Comparison of ENCODE assay signal across 13 mouse cellular contexts in the genomic region with DNA sequence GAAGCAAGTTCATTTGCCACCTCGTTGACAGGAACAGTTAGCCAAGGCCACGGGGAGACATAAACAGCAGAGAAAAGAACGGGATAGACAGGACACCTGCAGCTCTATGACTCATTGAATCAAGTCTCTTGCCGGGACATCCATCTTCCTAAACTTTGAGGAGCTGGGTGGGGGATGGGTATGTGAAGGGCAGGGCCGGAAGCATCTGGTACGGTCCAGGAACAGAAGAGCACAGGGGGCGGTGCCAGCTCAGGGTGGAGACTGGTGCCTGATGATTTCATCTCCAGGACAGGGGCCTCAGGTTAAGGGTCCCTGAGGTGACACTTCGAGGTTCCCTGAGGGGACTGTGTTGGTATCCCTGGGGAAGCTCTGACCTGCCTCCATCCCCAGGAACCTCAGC. TPM values are rescaled to one million over a fixed set of nuclear protein-coding genes. Genes with fewer than 3 reads are reported as not detected.
DNase-seq lines count a peak whose midpoint lies in the region; ATAC-seq lines count a peak whose summit lies in the region.
"Had no signal": no experiment of that assay in that cellular context is flagged by ENCODE, and none has a peak within 500 bp of the region (broad histone marks: within the 10 kb centered on the region; RNA-seq: fewer than 3 reads in every experiment).

No protein-coding gene starts in this region.

- no peak for ATAC-seq in midbrain, embryonic 15.5 days (replicated peaks)
- ATAC-seq in liver, embryonic 15.5 days (ENCODE audit: insufficient read depth): no peak
- no peak for ATAC-seq in midbrain, embryonic 14.5 days (ENCODE audit: low FRiP score, low TSS enrichment)
- ATAC-seq in midbrain, embryonic 16.5 days: no peak
- ATAC-seq: intestine, embryonic 15.5 days had no signal

- H3K4me1 ChIP-seq in midbrain, embryonic 10.5 days: peaks cover 25% of the 10 kb centered on the region
- H3K4me1 ChIP-seq in midbrain, embryonic 15.5 days: peaks cover 4% of the 10 kb centered on the region; the same call in 1 of the 2 replicates
- peaks cover 26% of the 10 kb centered on the region for H3K4me1 ChIP-seq in liver, embryonic 15.5 days (replicated peaks)
- 0 out of 2 replicates have a peak, but pooled peaks cover 5% of the 10 kb centered on the region for H3K4me1 ChIP-seq in midbrain, embryonic 14.5 days (ENCODE audit: control insufficient read depth, insufficient read depth, low read length)
- H3K4me1 ChIP-seq in midbrain, embryonic 16.5 days (ENCODE audit: control insufficient read depth, insufficient read depth, low read length): no peaks in the 10 kb centered on the region

- H3K4me2 ChIP-seq in midbrain, embryonic 15.5 days: no peak overlapping the region
- H3K4me2 ChIP-seq in liver, embryonic 15.5 days: peak overlapping the region; percentile 43; the same call in 1 of the 2 replicates
- H3K4me2 ChIP-seq in midbrain, embryonic 14.5 days (ENCODE audit: low read length): no peak overlapping the region
- no peak overlapping the region for H3K4me2 ChIP-seq in midbrain, embryonic 16.5 days (ENCODE audit: low read length)
- H3K4me2 ChIP-seq: intestine, embryonic 15.5 days had no signal

- no peak for DNase-seq in midbrain, embryonic 10.5 days (ENCODE audit: low spot score)
- peak; percentile 64 for DNase-seq in ZHBTc4 (ENCODE audit: low read depth, low spot score)
- peak; percentile 65 for DNase-seq in thymus, postnatal 0 days (ENCODE audit: low spot score)
- DNase-seq in adrenal gland, postnatal 4 days (ENCODE audit: low spot score in 2 of 2): no peak
- no peak for DNase-seq in midbrain, embryonic 14.5 days

- peaks cover 64% of the 10 kb centered on the region for H3K27me3 ChIP-seq in midbrain, embryonic 10.5 days (ENCODE audit: low read depth, poor library complexity, severe bottlenecking)
- peaks cover 35% of the 10 kb centered on the region for H3K27me3 ChIP-seq in midbrain, embryonic 15.5 days (replicated peaks)
- peaks cover 53% of the 10 kb centered on the region for H3K27me3 ChIP-seq in liver, embryonic 15.5 days
- H3K27me3 ChIP-seq in midbrain, embryonic 14.5 days (ENCODE audit: control insufficient read depth, insufficient read depth, low read length): peaks cover 11% of the 10 kb centered on the region
- peaks cover 25% of the 10 kb centered on the region for H3K27me3 ChIP-seq in midbrain, embryonic 16.5 days (ENCODE audit: control insufficient read depth, insufficient read depth, low read depth, low read length)

- 48% methylated on average over 8 of the region's 8 CpGs for WGBS in midbrain, embryonic 10.5 days
- WGBS in midbrain, embryonic 15.5 days: 58% methylated on average over 8 of the region's 8 CpGs
- WGBS in liver, embryonic 15.5 days (ENCODE audit: insufficient replicate concordance): 17% methylated on average over 8 of the region's 8 CpGs
- 47% methylated on average over 8 of the region's 8 CpGs for WGBS in midbrain, embryonic 14.5 days
- WGBS in midbrain, embryonic 16.5 days: 57% methylated on average over 8 of the region's 8 CpGs

- H3K36me3 ChIP-seq in midbrain, embryonic 10.5 days: no peaks in the 10 kb centered on the region
- no peaks in the 10 kb centered on the region for H3K36me3 ChIP-seq in midbrain, embryonic 15.5 days (replicated peaks)
- no peaks in the 10 kb centered on the region; the same call in 1 of the 2 replicates for H3K36me3 ChIP-seq in liver, embryonic 15.5 days (replicated peaks)
- H3K36me3 ChIP-seq in midbrain, embryonic 14.5 days (ENCODE audit: control insufficient read depth, insufficient read depth, low read length): no peaks in the 10 kb centered on the region
- H3K36me3 ChIP-seq in midbrain, embryonic 16.5 days (ENCODE audit: control insufficient read depth, insufficient read depth, low read length): no peaks in the 10 kb centered on the region
- H3K36me3 ChIP-seq: intestine, embryonic 15.5 days had no signal

- no peak overlapping the region for H3K4me3 ChIP-seq in midbrain, embryonic 10.5 days
- H3K4me3 ChIP-seq in midbrain, embryonic 15.5 days: no peak overlapping the region
- H3K4me3 ChIP-seq in liver, embryonic 15.5 days (replicated peaks): no peak overlapping the region
- H3K4me3 ChIP-seq in midbrain, embryonic 14.5 days (replicated peaks; ENCODE audit: low read depth, low read length): no peak overlapping the region
- no peak overlapping the region for H3K4me3 ChIP-seq in midbrain, embryonic 16.5 days (ENCODE audit: low read depth, low read length)
- H3K4me3 ChIP-seq: erythroblast, embryonic 14.5 days; intestine, embryonic 15.5 days had no signal

- H3K9me3 ChIP-seq in midbrain, embryonic 10.5 days (replicated peaks): no peaks in the 10 kb centered on the region
- no peaks in the 10 kb centered on the region for H3K9me3 ChIP-seq in midbrain, embryonic 15.5 days
- H3K9me3 ChIP-seq in liver, embryonic 15.5 days (replicated peaks): no peaks in the 10 kb centered on the region
- no peaks in the 10 kb centered on the region for H3K9me3 ChIP-seq in midbrain, embryonic 14.5 days (ENCODE audit: control insufficient read depth, low read length)
- H3K9me3 ChIP-seq in midbrain, embryonic 16.5 days (replicated peaks; ENCODE audit: control insufficient read depth, low read length, poor library complexity, severe bottlenecking): no peaks in the 10 kb centered on the region
- H3K9me3 ChIP-seq: intestine, embryonic 15.5 days had no signal

- H3K9ac ChIP-seq in midbrain, embryonic 15.5 days: no peak overlapping the region
- H3K9ac ChIP-seq in liver, embryonic 15.5 days: no peak overlapping the region
- no peak overlapping the region for H3K9ac ChIP-seq in midbrain, embryonic 14.5 days (replicated peaks; ENCODE audit: low read length)
- no peak overlapping the region for H3K9ac ChIP-seq in midbrain, embryonic 16.5 days (ENCODE audit: low read depth, low read length)
- H3K9ac ChIP-seq: intestine, embryonic 15.5 days had no signal

- 0 out of 2 replicates have a peak overlapping the region, but pooled peaks have one; percentile 17 for H3K27ac ChIP-seq in midbrain, embryonic 10.5 days (replicated peaks)
- no peak overlapping the region for H3K27ac ChIP-seq in midbrain, embryonic 15.5 days
- no peak overlapping the region for H3K27ac ChIP-seq in liver, embryonic 15.5 days (replicated peaks)
- no peak overlapping the region for H3K27ac ChIP-seq in midbrain, embryonic 14.5 days (replicated peaks; ENCODE audit: low read depth, low read length)
- no peak overlapping the region for H3K27ac ChIP-seq in midbrain, embryonic 16.5 days (ENCODE audit: low read length)
- H3K27ac ChIP-seq: intestine, embryonic 15.5 days had no signal

RNA-seq across cellular contexts. Expression of a gene that starts 9.9 kb away (rescaled TPM):
- polyA plus RNA-seq in midbrain, embryonic 10.5 days (2016; fragmentation: Nextera tagmentation; extraction: Ambion mirVana): 1.8 and 2.0 TPM in 2 replicates
- polyA plus RNA-seq in midbrain, embryonic 15.5 days (2015; fragmentation: Nextera tagmentation; extraction: Ambion mirVana): 0.84 TPM in 1 of 2 replicates, not detected in the other
- 0.54 and 0.84 TPM in 2 replicates for polyA plus RNA-seq in liver, embryonic 15.5 days (2015; fragmentation: Nextera tagmentation; extraction: Ambion mirVana)
- 45.1 and 47.8 TPM in 2 replicates for polyA plus RNA-seq in thymus, postnatal 0 days (2015; fragmentation: Nextera tagmentation; extraction: Ambion mirVana)
- total RNA-seq in adrenal gland, postnatal 4 days (2021): 1 to 10 TPM; 1.6 to 2.2 TPM
- not detected in 2 replicates for polyA plus RNA-seq in midbrain, embryonic 14.5 days (2014; fragmentation: Nextera tagmentation; extraction: Ambion mirVana)
- 0.06 TPM in 1 of 2 replicates, not detected in the other for polyA plus RNA-seq in midbrain, embryonic 16.5 days (2015; fragmentation: Nextera tagmentation; extraction: Ambion mirVana)
- total RNA-seq: left cerebral cortex, postnatal 36 days had no signal
- polyA plus RNA-seq: midbrain, postnatal 0 days had no signal

RNA-seq across cellular contexts. Expression of a gene that starts 12.5 kb away (rescaled TPM):
- polyA plus RNA-seq in midbrain, embryonic 10.5 days (2016; fragmentation: Nextera tagmentation; extraction: Ambion mirVana): 2.3 and 2.5 TPM in 2 replicates
- 2.3 and 2.7 TPM in 2 replicates for polyA plus RNA-seq in midbrain, embryonic 15.5 days (2015; fragmentation: Nextera tagmentation; extraction: Ambion mirVana)
- polyA plus RNA-seq in liver, embryonic 15.5 days (2015; fragmentation: Nextera tagmentation; extraction: Ambion mirVana): 22.1 and 28.1 TPM in 2 replicates
- polyA plus RNA-seq in thymus, postnatal 0 days (2015; fragmentation: Nextera tagmentation; extraction: Ambion mirVana): 45.9 and 51.9 TPM in 2 replicates
- total RNA-seq in adrenal gland, postnatal 4 days (2021): 10 to 100 TPM in 1 of 2 experiments, 1 to 10 TPM in 1; 7.0 to 10.3 TPM
- 1.2 and 2.1 TPM in 2 replicates for polyA plus RNA-seq in midbrain, embryonic 14.5 days (2014; fragmentation: Nextera tagmentation; extraction: Ambion mirVana)
- polyA plus RNA-seq in midbrain, embryonic 16.5 days (2015; fragmentation: Nextera tagmentation; extraction: Ambion mirVana): 1.7 and 2.0 TPM in 2 replicates

RNA-seq across cellular contexts. Expression of a gene that starts 27.0 kb away (rescaled TPM):
- 26.8 and 29.4 TPM in 2 replicates for polyA plus RNA-seq in midbrain, embryonic 10.5 days (2016; fragmentation: Nextera tagmentation; extraction: Ambion mirVana)
- polyA plus RNA-seq in midbrain, embryonic 15.5 days (2015; fragmentation: Nextera tagmentation; extraction: Ambion mirVana): 59.2 and 64.1 TPM in 2 replicates
- 0.45 and 0.46 TPM in 2 replicates for polyA plus RNA-seq in liver, embryonic 15.5 days (2015; fragmentation: Nextera tagmentation; extraction: Ambion mirVana)
- polyA plus RNA-seq in thymus, postnatal 0 days (2015; fragmentation: Nextera tagmentation; extraction: Ambion mirVana): 2.0 and 2.5 TPM in 2 replicates
- total RNA-seq in adrenal gland, postnatal 4 days (2021): 10 to 100 TPM in 1 of 2 experiments, 1 to 10 TPM in 1; 7.0 to 11.3 TPM
- 44.1 and 56.0 TPM in 2 replicates for polyA plus RNA-seq in midbrain, embryonic 14.5 days (2014; fragmentation: Nextera tagmentation; extraction: Ambion mirVana)
- 59.5 and 65.7 TPM in 2 replicates for polyA plus RNA-seq in midbrain, embryonic 16.5 days (2015; fragmentation: Nextera tagmentation; extraction: Ambion mirVana)
- total RNA-seq: heart, adult 8-10 months had no signal

RNA-seq across cellular contexts. Expression of a gene that starts 29.7 kb away (rescaled TPM):
- 0.07 and 0.16 TPM in 2 replicates for polyA plus RNA-seq in midbrain, embryonic 10.5 days (2016; fragmentation: Nextera tagmentation; extraction: Ambion mirVana)
- polyA plus RNA-seq in midbrain, embryonic 15.5 days (2015; fragmentation: Nextera tagmentation; extraction: Ambion mirVana): 0.36 and 0.42 TPM in 2 replicates
- 0.99 and 1.5 TPM in 2 replicates for polyA plus RNA-seq in liver, embryonic 15.5 days (2015; fragmentation: Nextera tagmentation; extraction: Ambion mirVana)
- 0.18 and 0.33 TPM in 2 replicates for polyA plus RNA-seq in thymus, postnatal 0 days (2015; fragmentation: Nextera tagmentation; extraction: Ambion mirVana)
- total RNA-seq in adrenal gland, postnatal 4 days (2021): 1 to 10 TPM in 1 of 2 experiments, under 1 TPM in 1; 0.65 to 2.2 TPM
- 0.14 and 0.18 TPM in 2 replicates for polyA plus RNA-seq in midbrain, embryonic 14.5 days (2014; fragmentation: Nextera tagmentation; extraction: Ambion mirVana)
- 0.28 and 0.42 TPM in 2 replicates for polyA plus RNA-seq in midbrain, embryonic 16.5 days (2015; fragmentation: Nextera tagmentation; extraction: Ambion mirVana)
- total RNA-seq: left cerebral cortex, postnatal 36 days had no signal
- polyA plus RNA-seq: erythroblast, embryonic 14.5 days had no signal

RNA-seq across cellular contexts. Expression of a gene that starts 34.3 kb away (rescaled TPM):
- polyA plus RNA-seq in midbrain, embryonic 10.5 days (2016; fragmentation: Nextera tagmentation; extraction: Ambion mirVana): 86.5 and 94.7 TPM in 2 replicates
- 83.3 and 86.2 TPM in 2 replicates for polyA plus RNA-seq in midbrain, embryonic 15.5 days (2015; fragmentation: Nextera tagmentation; extraction: Ambion mirVana)
- polyA plus RNA-seq in liver, embryonic 15.5 days (2015; fragmentation: Nextera tagmentation; extraction: Ambion mirVana): 138 and 140 TPM in 2 replicates
- 25.5 and 28.8 TPM in 2 replicates for polyA plus RNA-seq in thymus, postnatal 0 days (2015; fragmentation: Nextera tagmentation; extraction: Ambion mirVana)
- total RNA-seq in adrenal gland, postnatal 4 days (2021): 10 to 100 TPM; 44.2 to 53.1 TPM
- polyA plus RNA-seq in midbrain, embryonic 14.5 days (2014; fragmentation: Nextera tagmentation; extraction: Ambion mirVana): 69.4 and 77.6 TPM in 2 replicates
- polyA plus RNA-seq in midbrain, embryonic 16.5 days (2015; fragmentation: Nextera tagmentation; extraction: Ambion mirVana): 81.6 and 82.6 TPM in 2 replicates

Comparison
In these comparisons a context has a peak if more than half of its experiments do, and no peak if none do; other contexts are left out.
1. DNase-seq: peak in ZHBTc4 (single experiment) and thymus, postnatal 0 days (single experiment); none in midbrain, embryonic 10.5 days (single experiment), adrenal gland, postnatal 4 days (0 of 2) and midbrain, embryonic 14.5 days (single experiment).
2. RNA of a gene that starts 9.9 kb away (polyA plus RNA-seq): 45.1 to 47.8 TPM in thymus, postnatal 0 days; 1.8 to 2.0 TPM in midbrain, embryonic 10.5 days, 0.84 TPM in midbrain, embryonic 15.5 days, 0.54 to 0.84 TPM in liver, embryonic 15.5 days, 0.06 TPM in midbrain, embryonic 16.5 days and not detected in midbrain, embryonic 14.5 days; every median in the first group is over 10 times any median in the second.